In the genomic region with DNA sequence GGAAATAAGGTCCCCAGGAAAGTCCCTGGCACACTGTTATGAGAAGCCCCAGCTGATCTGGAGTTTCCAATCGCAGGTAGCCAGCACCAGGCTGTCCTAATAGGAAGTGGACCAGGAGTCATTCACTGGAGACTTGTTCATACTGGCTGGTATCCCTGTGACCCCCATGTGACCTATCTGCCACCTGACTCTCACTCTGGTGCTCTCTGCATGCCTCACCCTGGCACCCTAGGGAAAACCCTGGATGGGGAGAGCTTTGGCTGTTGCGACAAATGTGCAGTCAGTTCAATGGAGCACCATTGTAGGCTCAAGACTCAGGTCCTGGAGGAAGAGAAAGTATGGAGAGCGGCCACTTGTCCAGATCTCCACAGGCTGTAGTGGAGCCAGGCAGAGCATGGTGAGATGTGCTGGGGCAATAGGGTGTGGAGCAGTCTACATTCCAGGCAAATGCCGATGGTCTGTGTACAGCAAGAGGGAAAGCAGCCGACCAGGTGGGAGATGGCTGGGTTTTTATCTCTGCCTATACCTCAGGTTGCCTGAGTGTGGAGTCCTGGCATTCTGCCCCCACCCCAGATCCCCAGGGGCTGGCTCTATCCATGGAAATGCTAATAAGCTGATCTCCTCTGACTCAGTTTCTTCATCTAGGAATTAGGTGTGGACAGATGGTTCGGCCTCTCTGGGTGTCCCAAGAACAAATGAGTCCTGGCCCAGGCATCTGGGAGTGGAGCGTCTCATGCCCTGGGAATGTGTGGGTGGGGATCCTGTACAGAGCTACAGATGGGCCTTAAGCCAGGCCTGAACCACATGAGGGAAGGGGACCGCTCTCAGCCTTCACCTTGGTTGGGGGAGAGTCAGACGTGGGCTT, we compare ENCODE assay signal across 19 mouse cellular contexts. TPM values are rescaled to one million over a fixed set of nuclear protein-coding genes. Genes with fewer than 3 reads are reported as not detected.
DNase-seq lines count a peak whose midpoint lies in the region; ATAC-seq and TF ChIP-seq lines count a peak whose summit lies in the region.
"Had no signal": no experiment of that assay in that cellular context is flagged by ENCODE, and none has a peak within 500 bp of the region (broad histone marks: within the 10 kb centered on the region; RNA-seq: fewer than 3 reads in every experiment).

No protein-coding gene starts in this region.

- H3K4me3 ChIP-seq in heart, postnatal 0 days (ENCODE audit: low read depth, low read length): no peak overlapping the region
- no peak overlapping the region for H3K4me3 ChIP-seq in heart, embryonic 11.5 days (ENCODE audit: low read depth, low read length)
- H3K4me3 ChIP-seq in E14TG2a.4 (replicated peaks; ENCODE audit: low read length): 0 out of 2 replicates have a peak overlapping the region, but pooled peaks have one; percentile 39
- H3K4me3 ChIP-seq: hindbrain, embryonic 13.5 days; midbrain, embryonic 12.5 days; neural tube, embryonic 13.5 days had no signal

- H3K9ac ChIP-seq in heart, postnatal 0 days (replicated peaks; ENCODE audit: low read depth, low read length): no peak overlapping the region
- no peak overlapping the region for H3K9ac ChIP-seq in heart, embryonic 11.5 days (ENCODE audit: low read depth, low read length)
- H3K9ac ChIP-seq: hindbrain, embryonic 13.5 days; midbrain, embryonic 12.5 days; neural tube, embryonic 13.5 days had no signal

- no peak for TF ChIP-seq EP300 in heart, postnatal 0 days (IDR thresholded peaks at IDR 0.05; ENCODE audit: low read depth)

- no peaks in the 10 kb centered on the region for H3K9me3 ChIP-seq in heart, postnatal 0 days (replicated peaks; ENCODE audit: control insufficient read depth, low read length)
- no peaks in the 10 kb centered on the region for H3K9me3 ChIP-seq in heart, embryonic 11.5 days (replicated peaks; ENCODE audit: control insufficient read depth, low read length)
- H3K9me3 ChIP-seq in E14TG2a.4 (ENCODE audit: low read length): no peaks in the 10 kb centered on the region
- H3K9me3 ChIP-seq: hindbrain, embryonic 13.5 days; midbrain, embryonic 12.5 days; neural tube, embryonic 13.5 days had no signal

- no peaks in the 10 kb centered on the region for H3K27me3 ChIP-seq in heart, postnatal 0 days (ENCODE audit: control insufficient read depth, insufficient read depth, low read length)
- no peaks in the 10 kb centered on the region for H3K27me3 ChIP-seq in heart, embryonic 11.5 days (ENCODE audit: control insufficient read depth, insufficient read depth, low read length)
- H3K27me3 ChIP-seq in E14TG2a.4 (ENCODE audit: insufficient read depth, low read length): 0 out of 2 replicates have a peak, but pooled peaks cover 4% of the 10 kb centered on the region

- peak; percentile 12 for DNase-seq in heart, postnatal 0 days (ENCODE audit: low spot score)
- DNase-seq in WW6 (ENCODE audit: low read depth, low spot score): peak; percentile 36
- DNase-seq in lung, postnatal 10 days: peak; percentile 39
- no peak for DNase-seq in right cerebral cortex, adult 2 months (ENCODE audit: low spot score in 2 of 2)
- DNase-seq in frontal cortex, postnatal 14 days (ENCODE audit: low spot score in 2 of 2): no peak
- no peak for DNase-seq in right cerebral cortex, postnatal 4 days
- DNase-seq: cerebellum, adult 2 months; kidney, adult 9 months; thymus, postnatal 25 days had no signal

- H3K36me3 ChIP-seq in heart, postnatal 0 days (replicated peaks; ENCODE audit: control insufficient read depth, insufficient read depth, low read length): no peaks in the 10 kb centered on the region
- H3K36me3 ChIP-seq in heart, embryonic 11.5 days (ENCODE audit: control insufficient read depth, insufficient read depth, low read length): no peaks in the 10 kb centered on the region
- no peaks in the 10 kb centered on the region for H3K36me3 ChIP-seq in E14TG2a.4 (ENCODE audit: insufficient read depth, low read length)
- H3K36me3 ChIP-seq: hindbrain, embryonic 13.5 days; midbrain, embryonic 12.5 days; neural tube, embryonic 13.5 days had no signal

- TF ChIP-seq CTCF in heart, postnatal 0 days (IDR thresholded peaks at IDR 0.05; ENCODE audit: low read depth): no peak
- TF ChIP-seq CTCF in E14TG2a.4 (conservative IDR thresholded peaks at IDR 0.05; ENCODE audit: low read length): no peak

- H3K27ac ChIP-seq in heart, postnatal 0 days (ENCODE audit: low read depth): no peak overlapping the region
- H3K27ac ChIP-seq in heart, embryonic 11.5 days (ENCODE audit: low read depth, low read length): no peak overlapping the region
- H3K27ac ChIP-seq: hindbrain, embryonic 13.5 days; midbrain, embryonic 12.5 days; neural tube, embryonic 13.5 days had no signal

- 54% methylated on average over 9 of the region's 9 CpGs for WGBS in heart, postnatal 0 days
- 61% methylated on average over 9 of the region's 9 CpGs for WGBS in heart, embryonic 11.5 days (ENCODE audit: insufficient replicate concordance)

- 0 out of 2 replicates have a peak, but pooled peaks have one; percentile 19 for ATAC-seq in heart, postnatal 0 days (ENCODE audit: insufficient read depth, low read depth)
- no peak; the same call in 1 of the 2 replicates for ATAC-seq in heart, embryonic 11.5 days (replicated peaks; ENCODE audit: insufficient number of reproducible peaks, low FRiP score, low TSS enrichment)
- ATAC-seq: forebrain, embryonic 16.5 days had no signal

- H3K4me2 ChIP-seq in heart, postnatal 0 days (ENCODE audit: low read depth, low read length): no peak overlapping the region
- H3K4me2 ChIP-seq in heart, embryonic 11.5 days: no peak overlapping the region
- H3K4me2 ChIP-seq: hindbrain, embryonic 13.5 days; midbrain, embryonic 12.5 days; neural tube, embryonic 13.5 days had no signal

- no peaks in the 10 kb centered on the region for H3K4me1 ChIP-seq in heart, postnatal 0 days (ENCODE audit: control insufficient read depth, insufficient read depth)
- H3K4me1 ChIP-seq in heart, embryonic 11.5 days (ENCODE audit: control insufficient read depth, insufficient read depth, low read length): peaks cover 5% of the 10 kb centered on the region
- peaks cover 93% of the 10 kb centered on the region for H3K4me1 ChIP-seq in E14TG2a.4 (replicated peaks; ENCODE audit: low read depth, low read length)
- H3K4me1 ChIP-seq: midbrain, embryonic 12.5 days had no signal

RNA-seq across cellular contexts. Expression of gene Msln, which starts 2.4 kb away (rescaled TPM):
- 45.4 and 83.3 TPM in 2 replicates for total RNA-seq in heart, postnatal 0 days (2014; rRNA removed; ENCODE audit: low replicate concordance)
- 58.5 and 60.3 TPM in 2 replicates for polyA plus RNA-seq in heart, postnatal 0 days (2015; fragmentation: Nextera tagmentation; extraction: Ambion mirVana)
- 3.1 and 3.4 TPM in 2 replicates for polyA plus RNA-seq in heart, embryonic 11.5 days (2014; fragmentation: Nextera tagmentation; extraction: Ambion mirVana)
- total RNA-seq: CH12.LX had no signal

RNA-seq across cellular contexts. Expression of gene Narfl, which starts 17.0 kb away (rescaled TPM):
- total RNA-seq in heart, postnatal 0 days (2014; rRNA removed; ENCODE audit: low replicate concordance): 36.8 and 86.7 TPM in 2 replicates
- 45.1 and 47.7 TPM in 2 replicates for polyA plus RNA-seq in heart, postnatal 0 days (2015; fragmentation: Nextera tagmentation; extraction: Ambion mirVana)
- polyA plus RNA-seq in heart, embryonic 11.5 days (2014; fragmentation: Nextera tagmentation; extraction: Ambion mirVana): 27.9 and 31.8 TPM in 2 replicates

RNA-seq across cellular contexts. Expression of gene Mslnl, which starts 20.8 kb away (rescaled TPM):
- not detected in 2 replicates for total RNA-seq in heart, postnatal 0 days (2014; rRNA removed; ENCODE audit: low replicate concordance)
- polyA plus RNA-seq in heart, postnatal 0 days (2015; fragmentation: Nextera tagmentation; extraction: Ambion mirVana): not detected in 2 replicates
- polyA plus RNA-seq in heart, embryonic 11.5 days (2014; fragmentation: Nextera tagmentation; extraction: Ambion mirVana): not detected in 2 replicates
- total RNA-seq: CH12.LX; gastrocnemius, postnatal 4 days had no signal
- polyA plus RNA-seq: forebrain, embryonic 16.5 days; hindbrain, embryonic 13.5 days; limb, embryonic 11.5 days; liver, embryonic 16.5 days; midbrain, embryonic 12.5 days; neural tube, embryonic 13.5 days had no signal

RNA-seq across cellular contexts. Expression of gene Haghl, which starts 28.9 kb away (rescaled TPM):
- 50.3 and 59.4 TPM in 2 replicates for total RNA-seq in heart, postnatal 0 days (2014; rRNA removed; ENCODE audit: low replicate concordance)
- 46.1 and 47.7 TPM in 2 replicates for polyA plus RNA-seq in heart, postnatal 0 days (2015; fragmentation: Nextera tagmentation; extraction: Ambion mirVana)
- polyA plus RNA-seq in heart, embryonic 11.5 days (2014; fragmentation: Nextera tagmentation; extraction: Ambion mirVana): 47.2 and 52.3 TPM in 2 replicates

RNA-seq across cellular contexts. Expression of gene Rpusd1, which starts 29.1 kb away (rescaled TPM):
- total RNA-seq in heart, postnatal 0 days (2014; rRNA removed; ENCODE audit: low replicate concordance): 3.2 and 4.9 TPM in 2 replicates
- 9.3 and 9.5 TPM in 2 replicates for polyA plus RNA-seq in heart, postnatal 0 days (2015; fragmentation: Nextera tagmentation; extraction: Ambion mirVana)
- 11.7 and 12.9 TPM in 2 replicates for polyA plus RNA-seq in heart, embryonic 11.5 days (2014; fragmentation: Nextera tagmentation; extraction: Ambion mirVana)

Comparison
In these comparisons a context has a peak if more than half of its experiments do, and no peak if none do; other contexts are left out.
1. RNA of gene Msln, which starts 2.4 kb away (polyA plus RNA-seq): 58.5 to 60.3 TPM in heart, postnatal 0 days; 3.1 to 3.4 TPM in heart, embryonic 11.5 days; every median in the first group is over 10 times any median in the second.
2. DNase-seq: peak in heart, postnatal 0 days (single experiment), WW6 (single experiment) and lung, postnatal 10 days (single experiment); none in right cerebral cortex, adult 2 months (0 of 2), frontal cortex, postnatal 14 days (0 of 2) and right cerebral cortex, postnatal 4 days (single experiment).